13 mouse cellular contexts compared by ENCODE assay signal in the genomic region with DNA sequence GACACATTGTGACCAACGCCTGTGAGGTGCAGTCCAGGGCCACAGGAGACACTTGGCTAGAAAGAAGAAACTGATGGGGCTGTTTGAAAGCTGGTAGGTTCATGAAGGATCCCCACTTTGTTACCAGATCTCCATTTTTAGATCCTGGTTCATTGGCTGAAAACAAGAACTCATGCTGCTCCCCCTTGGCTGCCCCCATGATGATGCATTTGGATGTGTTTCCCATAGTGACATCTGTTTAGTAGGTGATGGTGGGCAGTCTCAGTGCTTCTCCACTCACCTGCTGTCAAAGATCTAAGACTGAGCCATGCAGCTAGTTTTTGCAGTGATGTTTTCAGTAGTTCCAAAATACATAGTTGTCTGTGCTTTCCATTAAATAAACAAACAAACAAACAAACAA.
"Had no signal": no experiment of that assay in that cellular context is flagged by ENCODE, and none has a peak within 500 bp of the region (broad histone marks: within the 10 kb centered on the region; RNA-seq: fewer than 3 reads in every experiment).

No protein-coding gene starts in this region.

- H3K4me3 ChIP-seq: limb, embryonic 12.5 days; limb, embryonic 15.5 days; midbrain, embryonic 12.5 days; midbrain, embryonic 15.5 days; neural tube, embryonic 15.5 days had no signal

- H3K27ac ChIP-seq: kidney, postnatal 0 days; limb, embryonic 12.5 days; limb, embryonic 15.5 days; liver, embryonic 14.5 days; macrophage; midbrain, embryonic 12.5 days; midbrain, embryonic 15.5 days; neural tube, embryonic 15.5 days had no signal

- DNase-seq: left cerebral cortex, postnatal 4 days; liver, postnatal 0 days; lung, embryonic 14.5 days; thymus, adult 18-20 months; thymus, postnatal 36 days had no signal

- H3K27me3 ChIP-seq: limb, embryonic 12.5 days; limb, embryonic 15.5 days; midbrain, embryonic 12.5 days; midbrain, embryonic 15.5 days; neural tube, embryonic 15.5 days had no signal
